In genomic region chr8:124375727-124376126, GRCm38 (mm10) we compare ENCODE assay signal across 15 mouse cellular contexts.
DNase-seq lines count a peak whose midpoint lies in the region; ATAC-seq and TF ChIP-seq lines count a peak whose summit lies in the region.
"Had no signal": no experiment of that assay in that cellular context is flagged by ENCODE, and none has a peak within 500 bp of the region (broad histone marks: within the 10 kb centered on the region; RNA-seq: fewer than 3 reads in every experiment).

No protein-coding gene starts in this region.

- peak; percentile 56 to 61 for DNase-seq in cerebellum, adult 2 months
- DNase-seq in cerebellum, adult 11-12 months: no peak
- DNase-seq in left cerebral cortex, adult 2 months (ENCODE audit: extremely low spot score in 1 of 2, low spot score in 2 of 2): no peak
- DNase-seq in left cerebral cortex, postnatal 25 days (ENCODE audit: low spot score in 2 of 2): no peak
- peak; percentile 25 for DNase-seq in NIH3T3 (ENCODE audit: low read depth)
- no peak for DNase-seq in spleen, adult 18-20 months
- DNase-seq: lung, adult 18-20 months; thymus, postnatal 25 days had no signal

- H3K27me3 ChIP-seq in cerebellum, adult 2 months (ENCODE audit: control insufficient read depth, insufficient read depth, low read length): no peaks in the 10 kb centered on the region
- no peaks in the 10 kb centered on the region for H3K27me3 ChIP-seq in intestine, embryonic 15.5 days (replicated peaks)
- H3K27me3 ChIP-seq: embryonic facial prominence, embryonic 15.5 days; neural tube, embryonic 12.5 days had no signal

- no peaks in the 10 kb centered on the region for H3K36me3 ChIP-seq in intestine, embryonic 15.5 days
- H3K36me3 ChIP-seq: embryonic facial prominence, embryonic 15.5 days; G1E had no signal

- peaks cover 22% of the 10 kb centered on the region for H3K4me1 ChIP-seq in cerebellum, adult 2 months (ENCODE audit: control insufficient read depth, insufficient read depth, low read length)
- no peaks in the 10 kb centered on the region for H3K4me1 ChIP-seq in intestine, embryonic 15.5 days (replicated peaks)
- H3K4me1 ChIP-seq: embryonic facial prominence, embryonic 15.5 days; neural tube, embryonic 12.5 days had no signal

- H3K4me2 ChIP-seq in intestine, embryonic 15.5 days (replicated peaks): no peak overlapping the region
- H3K4me2 ChIP-seq: embryonic facial prominence, embryonic 15.5 days; neural tube, embryonic 12.5 days had no signal

- H3K27ac ChIP-seq in cerebellum, adult 2 months (ENCODE audit: insufficient read depth, low read length): peak overlapping the region; percentile 29
- peak overlapping the region; percentile 82 for H3K27ac ChIP-seq in left cerebral cortex, adult 2 months
- H3K27ac ChIP-seq in intestine, embryonic 15.5 days: no peak overlapping the region
- H3K27ac ChIP-seq: embryonic facial prominence, embryonic 15.5 days; kidney, postnatal 0 days; neural tube, embryonic 12.5 days had no signal

- no peaks in the 10 kb centered on the region for H3K9me3 ChIP-seq in intestine, embryonic 15.5 days
- H3K9me3 ChIP-seq: embryonic facial prominence, embryonic 15.5 days; neural tube, embryonic 12.5 days had no signal

- TF ChIP-seq CTCF in cerebellum, adult 2 months (IDR thresholded peaks at IDR 0.05; ENCODE audit: borderline replicate concordance, insufficient read depth, low read depth, low read length): no peak
- no peak for TF ChIP-seq CTCF in left cerebral cortex, adult 2 months (IDR thresholded peaks at IDR 0.05)

- intact Hi-C loops in left cerebral cortex, adult 2 months (cut with DNase I): no loop called here
- intact Hi-C loops in left cerebral cortex, postnatal 25 days (cut with DNase I): no loop called here

- ATAC-seq in common myeloid progenitor, adult 5-6 weeks (replicated peaks; ENCODE audit: low read depth, poor library complexity, severe bottlenecking): peak; percentile 31; the same call in 1 of the 2 replicates
- no peak for ATAC-seq in intestine, embryonic 15.5 days
- ATAC-seq: forebrain, embryonic 14.5 days had no signal

- WGBS in cerebellum, adult 2 months: 14% methylated on average over 9 of the region's 9 CpGs
- WGBS in intestine, embryonic 15.5 days: 84% methylated on average over 9 of the region's 9 CpGs

- H3K4me3 ChIP-seq in cerebellum, adult 2 months (replicated peaks; ENCODE audit: insufficient read depth, low read depth, low read length): no peak overlapping the region
- no peak overlapping the region for H3K4me3 ChIP-seq in left cerebral cortex, adult 2 months
- H3K4me3 ChIP-seq in intestine, embryonic 15.5 days (replicated peaks): no peak overlapping the region
- H3K4me3 ChIP-seq: embryonic facial prominence, embryonic 15.5 days; neural tube, embryonic 12.5 days had no signal

- H3K9ac ChIP-seq in intestine, embryonic 15.5 days: no peak overlapping the region
- H3K9ac ChIP-seq: embryonic facial prominence, embryonic 15.5 days; neural tube, embryonic 12.5 days had no signal

- no peak for TF ChIP-seq POLR2A in cerebellum, adult 2 months (IDR thresholded peaks at IDR 0.05; ENCODE audit: borderline replicate concordance, insufficient read depth, low read length)

Comparison
In these comparisons a context has a peak if more than half of its experiments do, and no peak if none do; other contexts are left out.
1. DNase-seq: peak in cerebellum, adult 2 months (2 of 2) and NIH3T3 (single experiment); none in cerebellum, adult 11-12 months (single experiment), left cerebral cortex, adult 2 months (0 of 2), left cerebral cortex, postnatal 25 days (0 of 2) and spleen, adult 18-20 months (0 of 2).